Mouse (Mus musculus): ENCODE measurements around the gene Alx1.

GRCm38 (mm10) chr10:102959602-102960001, 70.4 kb downstream of the Alx1 start:
- TF ChIP-seq CTCF (IDR thresholded peaks at IDR 0.05; ENCODE audit: insufficient read depth, low read depth, low read length) (no peak), POLR2A (IDR thresholded peaks at IDR 0.05; ENCODE audit: insufficient read depth, low read depth, low read length) (no peak)

All from olfactory bulb, adult 2 months (tissue).